Mouse (Mus musculus) megakaryocyte, embryonic 14.5 days (primary cell): ENCODE measurements around the gene Eif2b3. TPM values are rescaled to one million over a fixed set of nuclear protein-coding genes. Genes with fewer than 3 reads are reported as not detected.

Experiments used
- H3K27me3 ChIP-seq: replicated peaks from 2 replicates; pipeline ENCODE3; 2012; ENCODE audit warnings: inconsistent platforms
- H3K36me3 ChIP-seq: replicated peaks from 2 replicates; pipeline ENCODE3; 2012; ENCODE audit warnings: low read length, inconsistent platforms, mixed read lengths
- H3K4me1 ChIP-seq: 2 replicates; pipeline ENCODE4 v1.6.1; 2012; ENCODE audit warnings: inconsistent platforms
- H3K4me3 ChIP-seq: replicated peaks from 2 replicates; pipeline ENCODE3; 2012; ENCODE audit warnings: moderate library complexity, mild to moderate bottlenecking, inconsistent platforms
- H3K9me3 ChIP-seq: 2 replicates; pipeline ENCODE4 v1.6.1; 2012; ENCODE audit warnings: inconsistent platforms
- FLI1 ChIP-seq: IDR thresholded peaks from 2 replicates; pipeline ENCODE4 v1.6.1; 2012; ENCODE audit warnings: low read length, inconsistent platforms, mixed read lengths
- GATA1 ChIP-seq: IDR thresholded peaks from 3 replicates; pipeline ENCODE4 v1.6.1; 2012; ENCODE audit warnings: mixed read lengths, low read length, inconsistent platforms, borderline replicate concordance
- polyA plus RNA-seq: library from polyadenylated mRNA; stranded (reverse); fragments of >175 nt; gene quantifications from 2 replicates; pipeline ENCODE4 v1.2.3, GENCODE M21; 2012; ENCODE audit warnings: low replicate concordance; ENCODE audit not compliant: insufficient read depth

Gene Eif2b3
- polyA plus RNA-seq, result 5.3 TPM in 1 of 2 replicates, not detected in the other

GRCm38 (mm10) chr4:117019206-117020134 is at the start of gene Eif2b3:
TSS of gene Eif2b3 (plus strand) at chr4:117019402.
- Histone ChIP-seq H3K4me3 (peak within 1 kb of the TSS; percentile 98), H3K36me3 (peaks cover 23% of the 10 kb centered on the region), H3K4me1 (peaks cover 38% of the 10 kb centered on the region), H3K9me3 (no peaks in the 10 kb centered on the region), H3K27me3 (no peaks in the 10 kb centered on the region)
- TF ChIP-seq GATA1 (no peak), FLI1 (no peak)

DNA sequence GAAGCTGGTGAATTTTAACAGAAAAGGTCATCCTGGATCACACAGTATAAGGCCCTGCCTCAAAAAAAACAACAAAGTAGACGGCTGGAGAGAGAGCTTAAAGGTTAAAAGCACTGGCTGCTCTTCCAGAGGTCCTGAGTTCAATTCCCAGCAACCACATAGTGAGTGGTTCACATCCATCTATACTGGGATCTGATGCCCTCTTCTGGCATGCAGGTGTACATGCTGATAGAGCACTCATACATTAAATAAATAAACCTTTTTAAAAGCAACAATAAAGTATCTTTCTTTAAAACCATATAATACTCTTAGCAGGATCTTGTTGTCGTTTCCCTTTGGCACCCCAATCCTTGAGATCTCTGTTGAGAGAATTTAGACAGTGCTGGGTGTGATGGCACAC is 42.7 kb upstream of the Eif2b3 start:
- H3K4me3 ChIP-seq, result no peak overlapping the region
- no peak for TF ChIP-seq GATA1
- TF ChIP-seq FLI1, result no peak
- peaks cover 9% of the 10 kb centered on the region for H3K27me3 ChIP-seq
- H3K36me3 ChIP-seq, result no peaks in the 10 kb centered on the region
- peaks cover 5% of the 10 kb centered on the region; the same call in 1 of the 2 replicates for H3K4me1 ChIP-seq
- H3K9me3 ChIP-seq, result no peaks in the 10 kb centered on the region

DNA sequence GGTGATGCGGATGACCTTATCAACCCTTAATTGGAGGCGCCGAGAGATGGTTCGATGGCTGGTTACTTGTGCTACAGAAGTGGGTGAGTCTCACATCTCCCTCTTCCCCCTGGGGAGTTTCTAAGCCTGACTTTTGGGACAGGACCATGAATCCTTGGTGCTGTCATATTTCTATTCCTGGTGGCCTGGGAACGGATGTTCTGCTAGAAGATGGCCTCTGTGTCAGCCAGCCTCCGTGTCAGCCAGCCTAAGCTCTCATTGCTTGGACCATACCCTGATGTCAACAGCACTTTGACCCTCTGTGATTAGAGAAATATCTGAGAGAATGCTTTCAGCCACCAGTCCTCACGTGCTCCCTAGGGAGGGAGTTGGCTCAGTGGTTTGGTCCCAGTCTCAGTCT is 33.5 kb upstream of the Eif2b3 start:
- Histone ChIP-seq H3K9me3 (no peaks in the 10 kb centered on the region), H3K4me1 (peaks cover 9% of the 10 kb centered on the region), H3K27me3 (peaks cover 6% of the 10 kb centered on the region), H3K36me3 (peaks cover 19% of the 10 kb centered on the region), H3K4me3 (no peak overlapping the region)
- TF ChIP-seq FLI1 (no peak), GATA1 (no peak)

GRCm38 (mm10) chr4:116986400-116987121 is 32.6 kb upstream of the Eif2b3 start:
- Histone ChIP-seq H3K36me3 (peaks cover 28% of the 10 kb centered on the region), H3K9me3 (no peaks in the 10 kb centered on the region), H3K4me3 (peak overlapping the region; percentile 2), H3K27me3 (peaks cover 5% of the 10 kb centered on the region), H3K4me1 (peaks cover 15% of the 10 kb centered on the region)
- TF ChIP-seq GATA1 (no peak), FLI1 (no peak)

GRCm38 (mm10) chr4:116987122-116987456 is 32.1 kb upstream of the Eif2b3 start:
- TF ChIP-seq FLI1 (no peak), GATA1 (no peak)
- Histone ChIP-seq H3K27me3 (peaks cover 5% of the 10 kb centered on the region), H3K4me1 (peaks cover 17% of the 10 kb centered on the region), H3K9me3 (no peaks in the 10 kb centered on the region), H3K4me3 (no peak overlapping the region), H3K36me3 (peaks cover 33% of the 10 kb centered on the region)

- TF ChIP-seq GATA1, result no peak
- TF ChIP-seq FLI1, result no peak
- H3K4me3 ChIP-seq, result no peak overlapping the region
- H3K4me1 ChIP-seq, result peaks cover 36% of the 10 kb centered on the region
- H3K27me3 ChIP-seq, result no peaks in the 10 kb centered on the region
- H3K36me3 ChIP-seq, result peaks cover 44% of the 10 kb centered on the region
- H3K9me3 ChIP-seq, result no peaks in the 10 kb centered on the region
These were observed 29.5 kb upstream of the Eif2b3 start for GRCm38 (mm10) chr4:116989731-116990130.

DNA sequence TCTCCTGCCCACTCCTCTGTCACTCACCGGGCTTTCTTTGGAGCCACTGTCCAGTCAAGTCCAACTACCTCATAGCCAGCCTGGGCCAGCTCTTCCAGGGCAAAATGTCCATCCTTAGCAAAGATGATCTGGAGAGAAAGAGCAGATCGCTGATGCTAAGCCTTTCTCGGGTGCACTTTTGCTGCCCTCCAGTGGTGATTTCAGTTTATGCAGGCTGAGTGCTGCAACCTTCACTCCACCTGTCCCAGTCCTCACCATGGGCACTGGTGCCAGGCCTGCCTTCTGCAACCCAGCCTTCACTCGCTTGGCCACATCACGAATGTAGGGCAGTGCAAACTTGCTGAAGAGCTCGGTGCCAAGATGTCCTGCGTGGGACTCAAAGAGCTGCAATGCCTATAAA is 27.8 kb upstream of the Eif2b3 start:
- Histone ChIP-seq H3K4me3 (no peak overlapping the region), H3K36me3 (peaks cover 44% of the 10 kb centered on the region)

DNA sequence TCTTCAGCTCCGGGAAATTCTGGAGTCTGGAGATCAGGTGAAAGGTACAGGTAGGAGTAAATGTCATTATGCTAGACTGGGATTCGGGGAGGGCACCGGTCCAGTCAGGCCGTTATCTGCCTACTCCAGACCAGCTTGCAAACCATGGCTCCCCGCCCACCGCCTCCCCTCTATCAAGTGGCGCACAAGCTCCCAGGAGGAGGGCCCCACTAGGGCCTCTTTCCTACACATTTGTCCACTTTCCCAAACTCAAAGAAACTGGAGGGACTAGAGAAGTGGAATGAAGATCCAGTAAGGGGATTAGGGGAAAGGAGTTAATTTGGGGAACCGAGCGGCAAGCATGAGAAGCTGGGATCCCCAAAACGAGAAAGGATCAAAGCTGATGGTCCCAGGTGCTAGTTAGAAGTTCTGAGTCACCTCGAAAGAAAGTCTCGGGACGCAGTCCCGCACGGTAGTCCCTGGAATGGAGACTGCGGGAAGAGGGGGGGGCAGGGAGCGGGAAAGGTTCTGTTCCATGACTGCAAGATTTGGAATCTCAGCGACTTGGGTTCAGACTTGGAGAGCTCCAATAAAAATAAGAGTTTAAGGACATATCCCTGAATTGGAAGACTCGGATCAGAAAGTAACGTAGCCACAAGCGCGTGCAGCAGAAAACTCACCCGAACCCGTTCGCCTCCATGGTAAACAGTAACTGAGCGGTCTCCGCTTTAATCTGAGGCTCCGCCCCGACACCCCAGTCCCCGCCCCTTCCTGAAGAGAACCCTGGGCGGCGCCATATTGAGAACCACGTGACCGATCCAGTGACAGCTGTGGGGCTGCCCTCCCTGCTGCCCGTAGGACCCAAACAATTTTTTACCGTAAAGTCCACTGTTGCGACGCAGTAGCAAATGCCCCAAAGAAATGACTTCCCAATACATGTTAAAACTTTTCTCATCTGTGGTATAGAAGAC is 25.3 kb upstream of the Eif2b3 start, which contains the start of gene Urod:
Gene Urod, minus strand, starts transcription at position 742 of the 950 bp plus-strand sequence.
- Histone ChIP-seq H3K4me1 (peaks cover 47% of the 10 kb centered on the region), H3K9me3 (no peaks in the 10 kb centered on the region), H3K36me3 (peaks cover 60% of the 10 kb centered on the region), H3K4me3 (peak within 1 kb of the TSS; percentile 97), H3K27me3 (no peaks in the 10 kb centered on the region)
- no peak for TF ChIP-seq FLI1
- TF ChIP-seq GATA1, result no peak

More for the DNA sequence above, 27.8 kb upstream of the Eif2b3 start:
- H3K9me3 ChIP-seq, result no peaks in the 10 kb centered on the region
- no peaks in the 10 kb centered on the region for H3K27me3 ChIP-seq
- H3K4me1 ChIP-seq, result peaks cover 45% of the 10 kb centered on the region
- no peak for TF ChIP-seq GATA1
- no peak for TF ChIP-seq FLI1
